Mouse (Mus musculus) inflammation-experienced regulatory T-cells, adult 6 months (primary cell): Measurements from ENCODE around the gene Icos. TPM values are rescaled to one million over a fixed set of nuclear protein-coding genes. Genes with fewer than 3 reads are reported as not detected.

Experiments
- ATAC-seq: one replicate; pipeline ENCODE4 v1.8.0; 2017
- polyA plus RNA-seq, 3 experiments: library from polyadenylated mRNA; unstranded; fragments of 100-300 nt; shearing (Covaris generic); gene quantifications; one replicate each; pipeline ENCODE4 v1.2.1; 2017

Icos gene
- polyA plus RNA-seq, result 100 to 1,000 TPM; 358 to 373 (median 359) TPM

GRCm38 (mm10) chr1:60977641-60978040, at the start of gene Icos:
TSS of gene Icos (plus strand) at chr1:60977927.
- peak; percentile 86 for ATAC-seq

DNA sequence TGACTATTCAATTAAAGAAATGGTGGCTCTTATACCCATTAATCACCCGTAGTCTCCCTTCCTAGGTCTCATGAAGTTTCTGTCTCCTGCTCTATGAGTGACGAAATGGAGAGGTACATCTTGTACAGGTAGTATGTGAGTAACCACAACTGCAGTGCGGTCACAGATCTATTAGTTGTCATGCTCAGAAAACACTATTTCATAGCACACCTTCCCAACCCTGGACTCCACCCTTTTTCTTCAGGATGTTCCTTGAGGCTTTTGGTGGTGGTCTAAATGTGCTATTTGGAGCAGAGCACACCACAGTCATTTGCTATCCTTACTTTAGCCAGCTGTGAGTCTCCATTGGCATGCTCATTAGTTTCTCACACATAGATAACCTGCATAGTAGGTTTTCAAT, 48.7 kb upstream of the Icos start:
- no peak for ATAC-seq

DNA sequence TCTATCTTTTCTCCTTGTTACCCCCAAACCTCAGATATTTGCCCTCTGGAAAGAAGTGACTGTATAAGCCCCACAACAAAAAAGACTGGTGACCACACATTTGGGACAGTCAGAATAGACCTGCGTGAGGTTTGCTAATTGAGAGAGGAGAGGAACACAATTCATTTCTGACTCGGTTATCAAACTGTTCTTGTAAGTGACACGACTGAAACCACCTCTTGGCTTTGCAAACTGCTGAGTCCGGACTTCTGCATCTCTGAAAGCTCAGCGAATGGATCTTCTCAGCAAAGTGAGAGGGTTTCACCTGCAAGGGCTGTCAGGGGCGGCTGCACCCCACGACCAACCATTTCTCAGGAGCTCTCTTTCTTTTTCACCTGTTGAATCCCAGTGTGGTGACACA, 47.3 kb upstream of the Icos start:
- ATAC-seq, result peak; percentile 58

DNA sequence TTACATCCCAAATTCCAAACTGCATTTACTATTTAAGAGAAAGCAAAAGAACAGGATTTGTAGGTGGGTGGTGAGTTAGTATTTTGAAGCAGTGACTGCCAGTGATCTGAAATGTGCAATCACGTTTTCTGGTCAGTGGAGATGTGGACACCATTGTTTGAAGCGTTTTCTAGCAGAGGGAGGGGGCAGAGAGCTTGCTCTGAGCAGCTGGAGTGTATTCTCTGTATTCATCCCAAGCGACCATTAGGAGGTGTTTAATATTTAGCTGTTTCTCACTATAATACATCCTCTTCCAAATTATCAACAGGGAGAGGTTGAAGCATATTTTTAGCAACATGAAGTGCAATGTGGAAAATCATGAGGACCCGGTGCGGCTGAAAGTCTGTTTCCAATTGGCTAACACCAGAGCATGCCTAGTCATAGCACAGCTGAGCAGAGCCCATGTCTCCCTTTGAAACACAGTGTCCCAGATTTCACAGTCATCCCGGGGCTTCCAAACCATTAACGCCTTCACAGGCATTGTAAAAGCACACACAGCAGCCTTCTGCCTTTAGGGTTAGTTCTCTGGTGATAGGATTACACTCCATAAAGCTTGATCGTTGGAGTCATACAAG, 41.7 kb upstream of the Icos start:
- no peak for ATAC-seq

DNA sequence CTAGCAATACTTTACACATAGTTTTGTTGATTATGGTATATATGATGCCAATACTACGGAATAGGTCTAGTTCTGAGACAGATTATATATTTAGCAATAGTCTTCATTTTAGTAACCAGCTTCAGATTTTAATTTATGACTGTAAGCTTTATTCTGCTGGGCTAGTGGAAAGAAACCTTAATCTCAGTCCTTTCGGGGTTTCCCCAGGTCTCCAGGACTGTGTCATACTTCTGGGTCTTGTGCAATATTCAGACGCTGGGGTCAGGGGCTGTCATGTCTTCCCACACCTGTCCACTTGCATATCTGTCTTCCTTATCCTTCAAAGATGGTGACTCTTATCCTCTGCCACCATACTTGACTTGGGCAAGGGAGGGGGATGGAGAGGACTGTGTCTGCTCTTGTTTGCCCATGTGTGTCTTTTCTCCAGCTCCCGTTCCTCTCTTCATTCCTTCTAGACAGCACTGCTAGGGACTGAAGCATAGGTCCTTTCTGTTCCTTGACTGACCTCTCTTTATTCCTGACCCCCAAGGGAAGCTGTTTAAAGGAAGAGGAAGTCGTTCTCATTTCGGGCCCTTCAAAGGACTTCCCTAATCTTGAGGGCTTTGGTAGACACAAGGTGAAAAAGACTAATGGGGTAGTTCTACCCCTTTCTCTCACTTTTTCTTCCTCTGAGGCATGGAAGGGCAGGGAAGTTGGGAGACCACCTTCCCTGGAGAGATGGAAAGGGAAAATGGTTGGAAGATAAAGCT, 40.6 kb upstream of the Icos start:
- peak; percentile 52 for ATAC-seq

DNA sequence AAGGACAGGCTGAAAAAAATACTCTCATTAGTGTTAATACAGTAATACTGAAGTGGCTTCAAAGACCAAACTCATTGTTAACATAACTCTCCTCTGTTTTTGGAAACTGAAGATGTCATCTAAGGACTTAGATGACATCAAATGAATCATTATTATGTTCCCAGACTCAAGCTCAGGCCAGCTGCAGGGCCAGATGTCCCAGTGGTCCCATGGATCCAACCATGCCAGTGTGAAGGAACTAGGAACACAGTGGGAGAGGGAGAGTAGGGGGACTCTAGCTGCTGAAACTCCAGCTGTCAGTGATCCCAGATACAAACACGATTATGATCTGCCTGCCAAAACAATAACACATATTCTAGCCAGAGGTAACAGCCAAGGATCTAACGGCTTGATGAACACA, 39.5 kb upstream of the Icos start:
- no peak for ATAC-seq

DNA sequence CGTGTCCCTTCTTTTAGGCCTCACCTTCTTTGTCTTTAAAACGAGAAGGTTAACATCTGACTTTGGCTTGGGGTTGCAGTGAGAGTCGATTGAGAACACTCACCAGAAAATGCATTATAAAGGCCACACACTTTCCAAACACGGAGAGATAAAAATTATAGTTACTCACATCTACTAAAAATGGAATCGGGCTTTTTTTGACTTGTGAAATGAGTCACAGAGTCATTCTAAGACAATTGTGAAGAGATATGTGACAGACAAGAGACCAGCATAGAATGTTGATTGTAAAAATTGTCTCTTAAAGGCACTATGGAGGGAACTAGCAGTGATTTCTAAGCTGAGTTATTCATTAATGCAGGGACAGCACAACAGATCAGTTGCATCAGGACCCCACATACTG, 38.8 kb upstream of the Icos start:
- no peak for ATAC-seq

DNA sequence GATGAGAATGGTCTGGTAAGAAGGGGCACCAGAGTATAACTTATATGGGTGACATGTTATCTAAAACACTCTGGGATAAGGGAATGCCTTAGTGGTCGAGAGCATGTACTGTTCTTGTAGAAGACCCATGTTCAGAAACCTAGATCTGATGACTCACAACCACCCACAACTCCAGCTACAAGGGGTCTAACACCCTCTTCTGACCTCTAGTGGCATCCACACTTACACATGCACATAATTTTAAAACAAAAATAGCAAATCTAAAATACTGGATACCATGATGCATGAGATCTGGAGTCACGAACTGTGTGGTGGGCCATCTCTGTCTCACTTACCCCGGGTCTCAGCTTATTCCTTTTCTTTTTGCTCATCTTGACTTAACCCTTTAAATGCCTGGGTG, 37.7 kb upstream of the Icos start:
- no peak for ATAC-seq

DNA sequence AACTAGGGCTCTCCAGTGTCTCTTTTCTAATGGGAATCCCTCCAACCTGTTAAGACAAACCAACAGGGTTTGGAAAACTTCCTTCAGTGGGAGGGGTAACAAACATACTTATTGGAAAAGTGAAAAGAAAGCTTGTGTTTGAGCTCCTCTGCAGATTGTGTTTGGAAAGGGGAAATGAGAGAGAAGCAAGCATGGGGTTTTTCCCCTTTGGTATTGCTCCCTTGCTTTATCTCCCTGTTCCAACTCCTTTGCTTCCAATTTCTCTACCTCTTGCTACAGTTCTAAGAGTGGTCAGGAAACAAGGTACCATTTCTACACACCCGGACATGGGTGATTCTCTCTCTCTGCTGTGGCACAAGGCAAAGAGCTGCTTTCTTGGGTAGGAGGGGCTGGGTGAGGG, 37.1 kb upstream of the Icos start:
- no peak for ATAC-seq

DNA sequence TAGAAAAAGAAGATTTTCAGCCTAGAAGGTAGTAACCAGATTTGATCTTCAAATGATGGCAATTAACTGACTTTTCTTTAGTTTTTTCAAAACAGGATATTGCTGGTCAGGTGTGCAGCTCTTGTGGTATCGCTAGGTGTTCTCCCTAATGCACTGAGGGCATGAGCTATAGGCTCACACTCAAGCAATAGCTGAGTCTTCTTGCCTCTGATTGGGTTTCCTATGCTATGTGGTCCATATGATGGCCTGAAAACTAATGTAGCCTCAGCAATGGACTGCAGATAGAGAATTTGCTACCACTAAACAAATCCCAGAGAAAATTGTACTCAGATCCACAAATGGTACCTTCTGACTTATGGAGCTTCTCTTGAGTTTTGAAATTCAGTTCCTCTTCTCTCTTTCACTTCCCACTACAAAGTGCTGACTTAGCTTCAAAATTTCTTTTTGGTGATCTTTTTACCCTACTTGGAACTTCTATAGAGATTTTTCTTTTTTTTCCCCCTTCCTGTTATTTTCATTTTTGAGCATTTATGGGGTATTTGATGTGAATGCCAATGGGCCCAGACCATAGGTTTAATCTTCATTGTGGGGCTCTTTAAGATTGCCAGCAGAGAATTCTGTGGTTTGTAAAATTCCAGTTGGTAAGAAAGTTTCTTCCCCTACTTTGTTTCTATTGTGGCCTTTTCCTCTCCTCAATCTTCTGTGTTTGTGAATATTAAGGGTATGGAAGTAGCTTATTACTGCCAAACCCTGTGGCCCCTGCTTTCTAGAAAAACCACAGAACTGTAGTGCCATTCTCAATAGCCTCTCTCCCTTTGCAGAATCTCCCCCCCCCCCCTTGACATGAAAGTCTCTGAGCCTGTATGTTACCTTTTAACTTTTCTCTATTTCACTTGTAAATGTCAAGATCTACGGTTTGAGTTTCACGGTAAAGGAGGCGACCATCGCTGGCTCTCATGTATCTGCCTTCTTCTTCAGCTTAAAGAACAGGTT, 36.4 kb upstream of the Icos start:
- peak; percentile 87 for ATAC-seq

- no peak for ATAC-seq
These were observed 34.8 kb upstream of the Icos start for GRCm38 (mm10) chr1:60942921-60943320.

- ATAC-seq, result no peak
These were observed 31.9 kb upstream of the Icos start for GRCm38 (mm10) chr1:60945633-60946401.

DNA sequence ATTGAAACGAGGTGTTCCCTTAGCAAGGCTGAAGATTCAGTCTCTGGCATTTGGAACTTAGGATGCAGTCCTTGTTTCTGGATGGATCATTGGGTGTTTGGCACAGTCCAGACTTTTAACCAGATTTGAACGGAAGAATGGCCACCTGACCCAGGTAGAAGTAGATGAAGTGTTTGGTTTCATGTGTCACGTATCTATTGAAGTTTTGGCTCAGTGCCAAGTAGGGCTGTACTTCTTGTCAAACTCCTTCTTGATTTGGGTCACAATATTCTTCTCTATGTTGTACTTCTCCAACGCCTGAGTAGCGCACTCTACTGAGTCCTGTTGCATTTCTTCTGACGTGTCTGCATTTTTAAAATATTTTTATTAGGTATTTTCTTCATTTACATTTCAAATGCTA, 29.6 kb upstream of the Icos start:
- ATAC-seq, result peak; percentile 42

- peak; percentile 67 for ATAC-seq
These were observed 24.8 kb upstream of the Icos start for GRCm38 (mm10) chr1:60952958-60953357.

GRCm38 (mm10) chr1:60953686-60954085, 24.0 kb upstream of the Icos start:
- peak; percentile 70 for ATAC-seq

DNA sequence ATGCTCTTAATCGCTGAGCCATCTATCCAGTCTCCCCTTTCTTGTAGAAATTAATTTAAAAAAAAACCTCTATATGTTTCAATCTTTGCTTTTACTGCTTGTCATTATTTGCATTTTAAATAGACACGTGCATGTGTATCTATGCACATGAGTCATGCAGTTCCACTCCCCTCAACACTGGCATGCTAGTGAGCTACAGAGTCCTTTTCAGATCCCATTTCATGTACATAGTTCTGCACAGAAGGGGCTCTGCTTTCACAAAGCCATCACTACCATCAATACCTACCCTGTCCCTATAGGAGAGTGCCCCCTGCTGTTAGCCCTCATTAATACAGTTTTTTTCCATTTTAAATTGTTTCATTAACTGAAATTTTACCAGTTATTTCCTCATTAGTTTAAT, 23.0 kb upstream of the Icos start:
- peak; percentile 59 for ATAC-seq

GRCm38 (mm10) chr1:60955186-60955585, 22.5 kb upstream of the Icos start:
- no peak for ATAC-seq

DNA sequence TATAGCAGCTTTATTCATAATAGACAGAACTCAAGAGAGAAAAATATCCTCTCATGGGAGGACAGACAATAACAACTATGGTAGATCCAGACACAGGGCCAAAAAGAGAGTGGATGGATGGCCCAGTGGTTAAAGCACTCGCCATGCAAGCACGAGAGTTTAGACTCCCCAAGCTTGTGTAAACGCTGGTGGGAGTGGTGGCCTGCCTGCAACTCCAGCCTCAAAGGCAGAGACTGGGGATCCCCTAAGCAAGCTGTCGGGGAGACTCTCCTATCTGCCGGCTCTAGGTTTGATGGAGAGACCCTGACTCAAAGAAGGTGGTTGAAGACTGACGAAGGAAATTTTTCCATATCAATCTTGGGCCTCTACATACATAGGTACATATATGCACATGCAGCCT, 21.5 kb upstream of the Icos start:
- no peak for ATAC-seq

DNA sequence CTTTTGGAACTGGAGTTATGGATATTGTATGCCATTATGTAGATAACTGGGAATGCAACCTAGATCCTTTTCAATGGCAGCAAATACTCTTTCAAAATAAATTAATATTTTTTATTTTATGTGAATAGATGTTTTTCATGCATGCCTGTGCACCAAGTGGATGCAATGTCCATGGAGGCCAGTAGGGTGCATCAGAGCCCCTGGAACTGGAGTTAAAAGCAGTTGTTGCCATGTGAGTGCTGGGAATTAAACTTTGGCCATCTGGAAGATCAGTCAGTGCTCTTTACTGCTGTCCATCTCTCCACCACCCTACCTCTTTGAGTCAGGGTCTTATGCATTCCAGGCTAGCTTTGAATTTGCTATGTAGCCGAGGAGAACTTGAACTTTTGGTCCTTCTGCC, 19.4 kb upstream of the Icos start:
- ATAC-seq, result no peak

DNA sequence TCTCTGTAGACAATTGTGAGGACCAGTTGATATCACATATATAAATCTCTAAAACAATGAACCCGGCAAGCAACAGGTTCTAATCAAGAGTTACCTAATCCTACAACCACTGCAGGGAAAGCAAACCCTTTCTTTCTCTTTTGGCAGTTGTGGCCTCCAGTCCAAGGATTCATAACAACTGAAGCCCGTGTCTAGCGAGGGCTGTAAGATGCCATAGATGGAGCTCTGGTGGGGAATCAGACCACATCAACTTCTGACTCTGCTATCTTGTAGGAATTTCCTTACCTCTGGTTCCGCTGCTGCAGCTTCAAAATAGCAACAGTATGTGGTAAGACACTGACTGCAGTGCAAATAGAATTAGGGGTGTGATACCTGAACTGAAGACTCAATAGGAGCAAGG, 18.5 kb upstream of the Icos start:
- no peak for ATAC-seq

DNA sequence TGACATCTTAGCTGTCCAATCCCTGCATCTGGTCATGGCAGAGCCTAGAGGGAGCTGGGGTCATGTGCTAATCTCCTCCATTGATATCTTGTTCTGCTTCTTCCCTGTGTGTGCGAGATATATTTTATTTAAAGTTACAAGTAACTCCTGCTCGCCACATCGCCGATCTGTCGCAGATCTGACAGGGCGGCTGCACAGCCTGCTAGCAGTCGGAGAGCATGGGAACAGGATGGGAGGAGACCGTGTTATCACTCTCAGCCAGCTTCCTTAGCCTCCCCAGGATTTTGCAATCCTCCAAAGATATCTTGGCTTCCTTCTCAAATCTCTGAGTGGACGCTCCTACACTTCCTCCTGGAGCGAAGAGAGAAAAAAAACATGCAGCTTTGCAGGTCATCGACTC, 17.3 kb upstream of the Icos start:
- ATAC-seq, result no peak

GRCm38 (mm10) chr1:60961080-60961479, 16.6 kb upstream of the Icos start:
- peak; percentile 89 for ATAC-seq

- no peak for ATAC-seq
These were observed 15.6 kb upstream of the Icos start for GRCm38 (mm10) chr1:60962095-60962494.
